Mouse (Mus musculus) kidney, adult 2 months (tissue): ENCODE data around the gene Brms1.

Experiments
- CTCF ChIP-seq: fragments of 200-500 bp; conservative IDR thresholded peaks from 2 replicates; pipeline ENCODE4 v1.5.1; 2011; ENCODE audit warnings: low read depth, mild to moderate bottlenecking, control low read depth, low read length, moderate library complexity, mixed read lengths; ENCODE audit not compliant: insufficient read depth, insufficient read length
- POLR2A ChIP-seq: fragments of 200-500 bp; IDR thresholded peaks from one replicate; pipeline ENCODE4 v1.6.1; 2011; ENCODE audit warnings: low read depth, low read length, control low read depth

DNA sequence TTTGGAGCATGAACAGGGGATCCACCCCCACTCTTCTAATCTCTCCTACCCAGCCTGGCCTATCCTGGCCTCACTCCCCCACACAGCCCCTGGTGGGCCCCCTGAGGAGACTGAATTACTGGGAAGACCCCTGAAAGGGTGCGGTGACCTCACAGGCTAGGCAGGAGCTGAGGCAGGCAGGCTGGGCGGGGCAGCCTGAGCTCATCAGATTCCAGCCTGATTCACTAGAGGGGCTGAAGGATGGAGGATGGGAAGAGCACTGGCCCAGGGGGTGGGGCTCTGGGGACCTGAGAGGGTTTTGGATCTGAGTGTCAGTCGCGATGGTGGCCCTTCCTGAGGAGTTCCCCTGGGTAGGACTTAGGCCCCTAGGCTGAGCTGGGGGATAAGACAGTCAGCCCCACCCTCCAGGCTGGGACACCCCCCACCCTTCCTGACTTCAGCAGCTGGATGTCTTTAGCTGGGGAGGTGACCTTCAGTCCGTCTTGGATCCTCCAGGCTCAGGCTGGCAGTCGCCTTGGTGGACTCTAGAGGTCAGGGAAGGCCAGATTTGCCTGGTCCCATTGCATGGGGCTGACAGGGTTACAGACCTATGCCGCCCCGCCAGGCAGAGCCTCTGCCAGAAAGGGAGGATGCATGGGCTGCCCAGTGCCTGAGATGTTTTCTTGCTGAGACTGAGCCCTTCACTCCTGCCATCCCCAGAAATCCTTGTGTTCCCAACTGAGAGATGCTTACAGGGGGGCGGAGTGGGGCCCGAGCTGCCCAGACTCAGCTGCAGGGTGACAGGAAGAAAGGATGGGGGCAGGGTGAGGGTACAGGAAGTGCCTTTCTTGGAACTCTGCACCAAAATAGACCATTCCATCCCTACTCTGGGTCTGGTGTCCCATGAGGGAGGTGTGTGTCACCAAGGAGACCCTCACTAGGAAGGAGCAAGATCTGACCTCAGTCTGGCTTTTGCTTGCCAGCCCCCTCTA lies 17.9 kb downstream of the Brms1 start:
- TF ChIP-seq POLR2A: no peak
- TF ChIP-seq CTCF: no peak
